Mouse (Mus musculus) kidney, postnatal 14 days (tissue): ENCODE measurements at regions not wholly inside any gene's neighbourhood (a gene's known extent, or its start where the extent isn't known, plus 50 kb on each side); places are given as distances from the start of the nearest gene placed in this dataset.

Experiments used
- DNase-seq: peaks from one replicate; pipeline ENCODE4 v3.0.0; 2022; ENCODE audit warnings: mixed read lengths

GRCm38 (mm10) chr6:117625716-117626115 is 215.3 kb upstream of the Zfp637 start:
- no peak for DNase-seq

GRCm38 (mm10) chr6:117627461-117627860 is 213.5 kb upstream of the Zfp637 start:
- DNase-seq = no peak

- no peak for DNase-seq
These were observed 194.4 kb upstream of the Zfp637 start for GRCm38 (mm10) chr6:117646628-117647027.

- DNase-seq = no peak
These were observed 190.4 kb upstream of the Zfp637 start for GRCm38 (mm10) chr6:117650541-117650940.

GRCm38 (mm10) chr6:117651551-117651950 is 189.4 kb upstream of the Zfp637 start:
- DNase-seq = no peak

GRCm38 (mm10) chr6:117652012-117652411 is 189.0 kb upstream of the Zfp637 start:
- no peak for DNase-seq

- DNase-seq = peak; percentile 59
These were observed 188.1 kb upstream of the Zfp637 start for GRCm38 (mm10) chr6:117652917-117653316.

- no peak for DNase-seq
These were observed 187.0 kb upstream of the Zfp637 start for GRCm38 (mm10) chr6:117653886-117654425.

- DNase-seq = no peak
These were observed 185.0 kb upstream of the Zfp637 start for GRCm38 (mm10) chr6:117655986-117656385.

GRCm38 (mm10) chr6:117660576-117660975 is 180.4 kb upstream of the Zfp637 start:
- peak; percentile 44 for DNase-seq

GRCm38 (mm10) chr6:117662635-117663034 is 178.3 kb upstream of the Zfp637 start:
- no peak for DNase-seq

GRCm38 (mm10) chr6:117670337-117670736 is 170.6 kb upstream of the Zfp637 start:
- DNase-seq = no peak

- DNase-seq = peak; percentile 67
These were observed 170.0 kb upstream of the Zfp637 start for GRCm38 (mm10) chr6:117670792-117671525.

GRCm38 (mm10) chr6:117675059-117675800 is 165.8 kb upstream of the Zfp637 start:
- no peak for DNase-seq

- peak; percentile 68 for DNase-seq
These were observed 164.7 kb upstream of the Zfp637 start for GRCm38 (mm10) chr6:117676064-117676821.

GRCm38 (mm10) chr6:117677062-117677461 is 163.9 kb upstream of the Zfp637 start:
- DNase-seq = no peak

- no peak for DNase-seq
These were observed 163.2 kb upstream of the Zfp637 start for GRCm38 (mm10) chr6:117677821-117678220.

GRCm38 (mm10) chr6:117678276-117678675 is 162.7 kb upstream of the Zfp637 start:
- peak; percentile 55 for DNase-seq

- no peak for DNase-seq
These were observed 162.1 kb upstream of the Zfp637 start for GRCm38 (mm10) chr6:117678877-117679276.

GRCm38 (mm10) chr6:117686212-117686611 is 154.8 kb upstream of the Zfp637 start:
- no peak for DNase-seq

GRCm38 (mm10) chr6:117687045-117687444 is 153.9 kb upstream of the Zfp637 start:
- no peak for DNase-seq

- DNase-seq = peak; percentile 79
These were observed 152.3 kb upstream of the Zfp637 start for GRCm38 (mm10) chr6:117688664-117689178.

GRCm38 (mm10) chr6:117700286-117700685 is 140.7 kb upstream of the Zfp637 start:
- no peak for DNase-seq
